Mouse (Mus musculus) macrophage (primary cell): ENCODE measurements at regions not wholly inside any gene's neighbourhood (a gene's known extent, or its start where the extent isn't known, plus 50 kb on each side); places are given as distances from the start of the nearest gene placed in this dataset.
"Not testable (repeated sequence)": the region's sequence is repeated elsewhere in the genome, so short reads cannot be mapped to it uniquely, and the experiment has no call there.

Source experiments
- H3K27ac ChIP-seq: fragments of 350-480 bp; formaldehyde crosslinking; 2 replicates; pipeline ENCODE4 v1.9.0; 2021
- H3K36me3 ChIP-seq: fragments of 350-480 bp; formaldehyde crosslinking; 2 replicates; pipeline ENCODE4 v1.9.0; 2021; ENCODE audit errors: inconsistent target
- H3K4me3 ChIP-seq: fragments of 350-480 bp; formaldehyde crosslinking; 2 replicates; pipeline ENCODE4 v1.9.0; 2021; ENCODE audit errors: inconsistent target
- H3K79me2 ChIP-seq: fragments of 350-480 bp; formaldehyde crosslinking; 2 replicates; pipeline ENCODE4 v1.9.0; 2021; ENCODE audit errors: inconsistent target
- WGBS: methylation state at CpG from one replicate; pipeline ENCODE4 v1.1.7; 2026; ENCODE audit warnings: inconsistent platforms; ENCODE audit not compliant: missing documents; 5-methylcytosine and 5-hydroxymethylcytosine counted together

DNA sequence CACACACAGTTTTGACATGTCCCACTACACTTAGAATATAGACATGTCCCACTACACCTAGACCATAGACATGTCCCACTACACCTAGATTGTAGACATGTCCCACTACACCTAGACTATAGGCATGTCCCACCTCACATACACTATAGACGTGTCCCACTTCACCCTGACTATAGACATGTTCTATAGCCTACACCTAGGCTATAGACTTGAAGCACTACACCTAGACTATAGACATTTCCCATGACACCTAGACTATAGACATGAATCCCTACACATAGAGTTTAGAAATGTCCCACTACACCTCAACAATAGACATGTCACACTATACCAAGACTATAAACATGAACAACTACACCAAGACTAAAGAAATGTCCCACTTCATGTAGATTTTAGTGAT is 2580.9 kb downstream of the Gm37988 start:
- Histone ChIP-seq H3K36me3 (no peaks in the 10 kb centered on the region), H3K79me2 (no peaks in the 10 kb centered on the region), H3K4me3 (no peak overlapping the region), H3K27ac (no peak overlapping the region)
- WGBS: 100% methylated on average over 1 of the region's 1 CpGs

DNA sequence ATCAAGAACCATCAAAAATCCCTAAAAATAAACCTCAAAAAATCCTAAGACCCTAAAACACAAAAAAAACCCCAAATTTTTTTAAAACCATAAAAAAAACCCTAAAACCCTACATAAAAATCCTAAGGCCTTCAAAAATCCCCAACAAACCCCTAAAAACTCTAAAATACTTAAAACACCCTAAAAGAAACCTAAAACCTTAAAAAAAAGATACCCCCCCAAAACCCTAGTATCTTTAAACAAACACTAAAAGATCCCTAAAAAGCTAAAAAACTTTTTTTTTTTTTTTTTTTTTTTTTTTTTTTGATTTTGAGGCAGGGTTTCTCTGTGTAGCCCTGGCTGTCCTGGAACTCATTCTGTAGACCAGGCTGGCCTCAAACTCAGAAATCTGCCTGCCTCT is 2585.8 kb downstream of the Gm37988 start:
- no peaks in the 10 kb centered on the region for H3K79me2 ChIP-seq
- H3K4me3 ChIP-seq: no peak overlapping the region
- no peak overlapping the region for H3K27ac ChIP-seq
- no peaks in the 10 kb centered on the region for H3K36me3 ChIP-seq

DNA sequence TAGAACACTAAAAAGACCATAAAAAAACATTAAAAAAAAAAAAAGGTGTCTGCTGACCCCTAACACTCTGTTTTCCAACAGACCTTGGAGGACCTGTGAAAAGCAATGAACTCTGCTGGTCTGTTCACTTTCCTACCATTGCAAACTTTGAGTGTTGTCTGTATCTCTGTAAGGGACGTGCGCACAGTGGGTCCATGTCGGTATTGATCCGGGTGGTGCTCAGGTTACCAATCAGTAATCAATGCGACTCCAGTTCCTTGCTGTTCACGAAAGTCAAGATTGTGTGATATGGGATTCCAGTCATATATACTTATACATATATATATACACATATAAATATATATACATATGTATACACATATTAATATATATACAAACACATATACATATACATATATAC is 2586.5 kb downstream of the Gm37988 start:
- no peaks in the 10 kb centered on the region for H3K36me3 ChIP-seq
- H3K4me3 ChIP-seq: no peak overlapping the region
- no peak overlapping the region for H3K27ac ChIP-seq
- WGBS: 97% methylated on average over 6 of the region's 6 CpGs
- H3K79me2 ChIP-seq: no peaks in the 10 kb centered on the region

DNA sequence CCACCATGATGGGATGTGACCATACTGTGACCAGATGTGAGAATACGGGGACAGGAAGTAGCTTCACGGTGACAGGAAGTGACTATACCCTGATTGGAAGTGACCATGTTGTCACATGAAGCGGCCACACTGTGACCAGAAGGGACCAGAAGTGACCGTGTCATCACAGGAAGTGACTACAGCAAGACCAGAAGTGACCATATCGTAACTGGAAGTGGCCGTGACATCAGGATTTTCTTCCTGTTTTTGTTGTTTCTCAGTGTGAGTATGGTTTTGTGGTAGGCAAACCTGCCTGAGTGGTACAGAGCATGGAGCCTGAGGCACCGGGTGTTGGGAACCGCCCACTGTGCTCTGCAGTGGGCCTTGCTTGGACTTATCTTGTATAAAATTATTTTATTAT is 2587.8 kb downstream of the Gm37988 start:
- Histone ChIP-seq H3K4me3 (no peak overlapping the region), H3K36me3 (no peaks in the 10 kb centered on the region), H3K79me2 (no peaks in the 10 kb centered on the region), H3K27ac (no peak overlapping the region)
- 53% methylated on average over 7 of the region's 8 CpGs for WGBS

DNA sequence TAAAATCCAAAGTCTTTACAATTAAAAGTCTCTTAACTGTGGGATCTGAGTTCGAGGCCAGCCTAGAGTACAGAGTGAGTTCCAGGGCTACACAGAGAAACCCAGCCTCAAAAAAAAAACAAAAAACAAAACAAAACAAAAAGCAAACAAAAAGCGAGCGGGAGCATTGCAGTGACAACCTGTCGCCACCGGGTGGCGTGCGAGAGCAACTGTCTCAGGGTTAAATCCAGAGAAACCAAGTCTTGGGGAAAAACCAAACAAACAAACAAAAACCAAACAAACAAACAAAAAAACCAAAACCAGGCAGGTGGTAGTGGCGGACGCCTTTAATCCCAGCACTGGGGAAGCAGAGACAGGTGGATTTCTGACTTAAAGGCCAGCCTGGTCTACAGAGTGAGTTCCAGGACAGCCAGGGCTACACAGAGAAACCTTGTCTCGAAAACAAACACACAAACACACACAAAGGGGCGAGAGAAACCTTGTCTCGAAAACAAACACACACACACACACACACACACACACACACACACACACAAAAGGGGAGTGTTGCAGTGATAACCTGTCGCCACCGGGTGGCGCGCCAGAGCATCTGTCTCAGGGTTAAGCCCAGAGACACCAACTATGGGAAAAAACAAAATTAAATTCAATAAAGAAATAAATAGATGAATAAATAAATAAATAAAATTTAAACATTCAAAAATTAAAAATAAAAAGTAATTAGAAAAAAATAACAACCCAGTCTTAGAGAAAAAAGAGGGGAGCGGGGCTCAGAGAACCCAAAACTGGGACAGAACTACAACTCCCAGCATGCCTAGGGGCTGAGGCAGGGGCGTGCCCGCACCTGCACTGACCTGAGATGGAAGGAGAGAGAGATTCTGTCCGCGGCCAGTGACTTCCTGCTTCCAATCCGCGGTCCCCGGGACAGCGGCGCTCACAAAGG is 2589.4 kb downstream of the Gm37988 start:
- Histone ChIP-seq H3K36me3 (no peaks in the 10 kb centered on the region), H3K4me3 (peak overlapping the region; percentile 78), H3K27ac (peak overlapping the region; percentile 70), H3K79me2 (no peaks in the 10 kb centered on the region)
- WGBS: 3% methylated on average over 26 of the region's 26 CpGs

DNA sequence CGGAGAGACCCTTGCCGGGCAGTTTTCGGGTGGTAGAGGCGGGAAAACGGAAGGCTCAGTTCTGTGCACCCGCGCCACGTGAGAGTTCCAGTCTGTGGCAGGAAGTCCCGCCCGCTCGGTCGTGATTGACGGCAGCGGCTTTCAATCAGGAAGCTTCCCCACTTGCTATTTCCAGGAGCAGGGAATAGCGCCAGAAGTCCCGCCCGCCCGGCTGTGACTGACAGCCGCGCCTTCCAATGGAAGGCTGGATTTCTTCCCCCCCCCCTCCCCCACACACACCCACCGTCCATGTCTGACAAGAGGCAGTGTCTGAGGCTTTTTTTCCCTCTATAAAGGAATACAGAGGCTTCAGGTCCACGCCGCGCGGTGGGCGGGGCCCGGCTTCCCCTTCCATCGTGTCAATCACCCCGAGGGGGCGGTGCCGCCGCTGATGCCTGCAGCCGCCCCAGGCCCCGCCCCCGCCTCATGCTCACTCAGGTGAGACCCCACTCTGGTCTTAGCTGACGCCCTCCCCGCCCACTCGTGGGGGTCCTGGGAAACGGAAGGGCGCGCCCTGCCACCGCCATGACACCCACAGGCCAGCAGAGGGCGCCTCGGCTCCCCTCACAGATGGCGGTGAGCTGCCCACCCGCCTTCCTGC is 2590.2 kb downstream of the Gm37988 start:
- no peaks in the 10 kb centered on the region for H3K36me3 ChIP-seq
- peak overlapping the region; percentile 70 for H3K27ac ChIP-seq
- H3K79me2 ChIP-seq: no peaks in the 10 kb centered on the region
- peak overlapping the region; percentile 78 for H3K4me3 ChIP-seq
- 1% methylated on average over 36 of the region's 46 CpGs for WGBS

DNA sequence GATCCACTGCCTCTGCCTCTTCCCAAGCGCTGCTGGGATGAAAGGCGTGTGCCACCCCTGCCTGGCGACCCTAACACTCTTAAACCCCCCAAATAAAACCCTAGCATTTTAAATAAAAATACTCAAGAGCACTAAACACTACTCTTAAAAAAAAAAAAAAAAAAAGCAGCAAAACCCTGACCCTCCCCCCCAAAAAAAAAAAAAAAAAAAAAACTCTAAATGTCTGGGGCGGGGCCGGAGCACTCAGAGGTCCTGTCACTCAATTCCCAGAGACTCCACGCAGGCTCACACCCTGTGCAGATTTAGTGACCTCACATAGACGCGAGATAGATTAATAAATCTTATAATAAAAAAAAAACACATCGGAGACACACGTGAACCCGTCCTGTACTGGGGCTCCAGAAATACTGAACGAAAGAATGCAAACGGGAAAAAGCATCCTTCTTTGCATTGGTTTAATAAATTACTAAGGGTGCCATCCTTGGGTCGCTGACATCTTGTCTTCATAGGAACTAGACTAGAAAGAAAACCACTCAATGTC is 2591.1 kb downstream of the Gm37988 start:
- Histone ChIP-seq H3K4me3 (peak overlapping the region; percentile 29; the same call in 1 of the 2 replicates), H3K79me2 (no peaks in the 10 kb centered on the region), H3K36me3 (no peaks in the 10 kb centered on the region), H3K27ac (no peak overlapping the region)
- WGBS: 70% methylated on average over 14 of the region's 14 CpGs

DNA sequence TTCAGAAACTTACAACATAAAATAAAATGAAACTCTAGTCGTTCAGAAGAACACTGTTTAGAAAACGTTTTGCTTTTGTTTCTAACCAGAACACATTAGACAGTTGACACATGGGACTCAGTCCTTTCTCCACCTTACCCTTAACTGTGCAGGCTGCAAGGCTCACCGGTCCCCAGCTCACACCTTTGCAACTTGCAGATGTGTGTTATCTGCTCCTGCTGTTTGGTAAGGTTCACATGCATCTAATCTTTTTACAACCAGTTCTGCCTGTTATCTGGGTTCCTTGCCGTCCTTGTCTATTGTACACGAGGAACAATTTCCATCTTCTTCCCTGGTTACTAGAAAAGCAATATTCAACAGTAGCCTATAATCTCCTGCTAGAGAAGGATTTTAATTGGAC is 2598.0 kb downstream of the Gm37988 start:
- not testable (repeated sequence) for H3K79me2 ChIP-seq, H3K27ac ChIP-seq, H3K4me3 ChIP-seq, H3K36me3 ChIP-seq
- 84% methylated on average over 5 of the region's 5 CpGs for WGBS

DNA sequence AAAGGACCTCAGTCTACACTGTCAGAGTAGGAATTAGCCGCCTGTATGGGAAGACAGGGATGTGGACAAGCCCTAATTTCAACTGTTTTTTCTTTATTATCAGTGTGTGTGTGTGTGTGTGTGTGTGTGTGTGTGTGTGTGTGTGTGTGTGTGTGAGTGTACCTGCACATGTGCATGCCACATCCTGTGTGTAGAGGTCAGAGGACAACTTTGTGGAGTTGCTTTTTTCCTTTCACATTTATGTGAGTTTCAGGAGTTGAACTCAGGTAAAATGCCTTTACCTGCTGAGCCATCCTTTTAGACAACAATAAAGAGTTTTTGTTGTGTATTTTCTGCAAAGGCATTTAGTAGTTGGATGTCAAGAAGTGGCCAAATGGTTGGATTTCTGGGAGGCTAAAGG is 2606.8 kb downstream of the Gm37988 start:
- Histone ChIP-seq H3K36me3 (no peaks in the 10 kb centered on the region), H3K27ac (no peak overlapping the region), H3K4me3 (no peak overlapping the region), H3K79me2 (no peaks in the 10 kb centered on the region)
- WGBS: 80% methylated on average over 1 of the region's 1 CpGs

DNA sequence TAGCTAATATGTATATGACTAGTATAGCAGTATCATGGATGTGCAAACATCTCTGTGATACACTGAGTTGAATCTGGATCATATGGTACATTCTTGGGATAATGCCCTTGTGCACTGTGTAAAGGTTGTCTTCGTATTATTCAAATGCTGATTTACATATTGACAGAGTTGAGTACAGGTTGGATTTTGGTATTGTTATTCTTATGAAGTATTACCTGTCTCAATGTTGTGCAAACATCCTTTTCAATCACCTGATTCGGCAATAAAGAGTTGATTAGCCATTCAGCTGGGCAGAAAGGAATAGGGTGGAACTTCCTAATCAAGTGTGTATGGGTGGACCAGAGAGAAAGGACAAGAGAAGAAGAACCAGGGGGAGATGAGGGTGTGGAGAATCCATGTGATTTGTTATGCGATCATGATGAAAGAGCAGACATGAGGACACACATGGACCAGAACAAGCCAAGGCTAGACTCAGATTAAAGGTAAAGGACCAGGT is 2644.0 kb downstream of the Gm37988 start:
- 89% methylated on average over 3 of the region's 3 CpGs for WGBS
- no peak overlapping the region for H3K4me3 ChIP-seq
- H3K79me2 ChIP-seq: no peaks in the 10 kb centered on the region
- no peaks in the 10 kb centered on the region for H3K36me3 ChIP-seq
- no peak overlapping the region for H3K27ac ChIP-seq

DNA sequence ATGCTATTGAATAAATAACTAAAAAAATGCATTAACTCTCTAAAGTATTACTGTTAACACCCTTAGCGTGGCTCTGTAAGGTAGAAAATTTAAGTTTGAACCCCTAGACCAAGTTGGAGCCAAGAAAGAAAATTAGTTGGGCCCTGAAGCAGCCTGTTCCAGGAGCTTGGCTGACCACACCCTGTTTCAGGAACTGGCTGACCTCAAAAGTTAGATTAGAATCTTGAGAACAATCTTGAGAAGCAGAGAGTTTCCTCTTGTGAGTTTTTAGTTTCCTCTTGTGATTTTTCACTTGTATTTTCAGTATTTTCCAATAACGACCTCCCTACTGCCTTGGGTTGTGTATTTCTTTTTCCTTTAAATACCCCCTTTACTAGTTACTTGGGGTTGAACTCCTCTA is 2647.2 kb downstream of the Gm37988 start:
- Histone ChIP-seq H3K4me3 (no peak overlapping the region), H3K27ac (no peak overlapping the region), H3K36me3 (no peaks in the 10 kb centered on the region), H3K79me2 (no peaks in the 10 kb centered on the region)
- 8% methylated on average over 2 of the region's 2 CpGs for WGBS

DNA sequence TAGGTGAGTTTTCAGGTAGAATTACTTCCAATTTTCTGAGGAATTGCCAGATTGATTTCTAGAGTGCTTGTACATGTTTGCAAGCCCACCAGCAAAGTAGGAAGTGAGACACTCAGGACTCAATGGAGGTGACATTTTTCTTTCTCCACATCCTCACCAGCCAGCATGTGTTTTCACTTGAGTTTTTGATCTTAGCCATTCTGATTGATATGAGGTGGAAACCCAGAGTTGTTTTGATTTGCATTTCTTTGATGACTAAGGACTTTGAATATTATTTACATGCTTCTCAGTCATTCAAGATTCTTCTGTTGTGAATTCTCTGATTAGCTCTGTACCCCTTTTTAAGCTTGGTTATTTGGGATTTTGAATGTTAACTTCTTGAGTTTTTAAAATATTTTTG is 2650.2 kb downstream of the Gm37988 start:
- Histone ChIP-seq H3K79me2 (no peaks in the 10 kb centered on the region), H3K4me3 (no peak overlapping the region), H3K36me3 (no peaks in the 10 kb centered on the region), H3K27ac (no peak overlapping the region)

DNA sequence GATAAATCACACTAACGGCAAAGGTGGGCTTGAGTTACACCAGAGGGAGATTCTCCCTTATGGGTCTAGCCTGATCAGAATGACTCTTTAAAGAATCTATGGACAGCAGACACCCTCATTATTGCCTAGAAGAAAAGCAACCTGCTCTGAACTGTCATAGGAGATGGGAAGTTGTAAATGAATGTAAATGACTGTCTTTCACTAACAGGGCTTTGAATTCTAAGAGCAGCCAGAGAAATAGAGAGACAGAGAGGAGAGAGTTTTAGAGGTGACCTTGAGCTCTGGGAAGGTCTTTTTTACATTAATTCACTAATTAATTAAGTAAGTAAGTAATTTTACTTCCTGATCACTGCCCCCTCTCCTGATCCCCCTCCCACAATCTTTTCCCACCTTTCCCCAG is 2686.4 kb downstream of the Gm37988 start:
- 89% methylated on average over 1 of the region's 1 CpGs for WGBS
- Histone ChIP-seq H3K79me2 (no peaks in the 10 kb centered on the region), H3K4me3 (no peak overlapping the region), H3K27ac (no peak overlapping the region), H3K36me3 (no peaks in the 10 kb centered on the region)

DNA sequence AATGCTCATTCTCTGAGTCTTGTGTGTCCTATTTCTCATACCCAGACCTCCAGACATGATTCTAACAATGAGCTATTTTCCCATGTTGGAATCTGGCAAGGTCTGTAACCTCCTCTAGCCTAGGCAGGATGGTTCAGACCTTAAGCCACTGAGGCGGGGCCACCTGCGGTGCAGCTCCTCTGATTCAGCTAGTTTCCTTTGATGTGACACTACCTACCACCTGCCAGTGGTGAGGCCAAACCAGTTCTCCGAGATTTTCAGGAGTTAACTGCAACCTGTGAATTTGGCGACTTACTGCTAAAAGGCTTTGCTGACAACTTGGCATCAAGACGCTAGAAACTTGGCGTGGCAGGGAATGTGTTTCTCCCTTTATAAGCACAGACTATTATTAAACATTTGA is 2691.3 kb downstream of the Gm37988 start:
- Histone ChIP-seq H3K27ac (no peak overlapping the region), H3K36me3 (no peaks in the 10 kb centered on the region), H3K79me2 (no peaks in the 10 kb centered on the region), H3K4me3 (no peak overlapping the region)
- WGBS: 88% methylated on average over 6 of the region's 6 CpGs

DNA sequence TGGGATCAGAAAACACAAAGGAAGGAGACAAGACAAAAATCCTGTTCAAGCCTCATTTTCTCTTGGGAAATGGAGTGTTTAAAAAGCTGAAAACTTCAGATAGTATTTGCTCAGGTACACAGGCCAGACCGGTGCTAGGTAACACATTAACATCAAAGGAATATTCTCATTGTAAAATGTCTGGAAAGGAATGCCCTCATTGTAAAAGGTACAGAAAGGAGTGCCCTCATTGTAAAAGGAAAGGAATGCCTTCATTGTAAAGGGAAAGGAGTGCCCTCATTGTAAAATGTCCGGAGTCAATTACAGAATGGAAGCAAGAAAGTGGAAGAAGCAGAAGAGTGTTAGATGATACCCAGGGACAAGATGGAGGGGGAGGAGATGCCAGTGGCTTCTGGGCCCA is 2694.7 kb downstream of the Gm37988 start:
- no peak overlapping the region for H3K27ac ChIP-seq
- H3K79me2 ChIP-seq: no peaks in the 10 kb centered on the region
- H3K4me3 ChIP-seq: no peak overlapping the region
- WGBS: 92% methylated on average over 2 of the region's 2 CpGs
- no peaks in the 10 kb centered on the region for H3K36me3 ChIP-seq
